Mouse (Mus musculus) lung, postnatal 4 days (tissue): ENCODE data around the gene Mapk1.

Source experiments
- DNase-seq, 2 experiments: peaks; one replicate each; pipeline ENCODE4 v3.0.0; 2021

The Mapk1 gene

DNA sequence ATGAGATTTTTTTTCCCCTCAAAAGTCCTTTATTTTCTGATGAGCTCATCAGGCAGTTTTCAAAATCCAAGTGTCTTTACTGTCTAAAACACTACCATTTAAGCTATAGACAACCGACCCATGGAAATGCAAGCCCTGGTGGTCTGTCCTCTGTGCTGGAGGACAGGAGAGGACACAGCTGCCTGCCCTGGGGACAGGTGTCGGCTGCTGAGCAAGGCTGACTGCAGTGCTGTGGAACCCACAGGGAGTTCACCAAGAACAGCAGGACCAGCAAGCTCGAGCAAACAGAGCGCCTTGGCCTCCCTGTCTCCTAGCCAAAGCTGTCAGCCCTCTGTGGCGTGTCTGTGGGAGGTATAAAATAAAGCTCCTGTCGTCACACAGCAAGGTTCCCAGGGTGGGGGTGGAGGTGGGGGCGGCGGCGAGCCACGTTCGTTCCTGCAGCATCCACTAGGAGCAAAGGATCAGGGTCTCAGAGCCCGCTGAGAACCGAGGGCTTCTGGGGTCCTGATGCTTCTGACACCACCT is 103.5 kb downstream of the Mapk1 start:
- no peak for DNase-seq

DNA sequence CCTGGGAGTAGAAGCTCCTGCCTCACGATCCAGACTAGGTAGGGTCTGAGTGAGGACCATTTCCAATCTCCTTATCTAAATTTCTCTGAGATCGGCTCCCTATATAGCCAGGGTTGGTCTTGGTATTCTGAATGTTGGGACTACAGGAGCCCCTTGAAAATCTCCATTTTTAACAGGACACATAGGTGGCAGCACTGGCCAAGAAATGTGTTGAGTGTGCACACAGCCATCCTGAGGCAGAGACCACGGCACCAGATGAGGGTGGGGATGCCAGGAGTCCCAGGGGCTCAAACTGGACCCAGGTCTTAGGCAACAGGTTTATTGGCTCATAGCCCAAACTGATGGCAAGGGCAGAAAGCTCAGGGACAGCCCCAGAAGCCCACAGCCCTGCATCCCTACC is 105.2 kb downstream of the Mapk1 start:
- peak in 1 of 2 experiments; percentile 17 for DNase-seq

DNA sequence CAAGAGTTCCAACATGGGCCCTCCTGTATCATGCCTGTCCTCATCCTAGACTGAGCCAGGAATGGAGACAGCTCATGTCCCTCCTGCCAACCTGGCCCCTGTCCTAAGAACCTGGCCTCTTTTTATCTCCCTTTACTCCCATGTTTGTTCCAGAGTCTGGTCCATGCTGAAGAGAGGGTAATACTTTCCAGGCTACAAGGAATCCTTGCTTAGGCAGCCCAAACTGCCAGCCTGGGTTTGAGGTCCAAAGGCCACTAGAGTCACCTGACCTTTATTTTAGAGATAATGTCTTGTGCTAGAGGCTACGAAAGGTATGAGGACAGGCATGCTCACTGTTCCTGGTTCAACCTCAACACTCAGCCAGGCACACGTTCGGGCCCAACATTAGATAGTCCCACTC is 113.8 kb downstream of the Mapk1 start:
- DNase-seq, result no peak
